Mouse (Mus musculus): ENCODE measurements around the gene Agtrap.
"Not testable (repeated sequence)": the region's sequence is repeated elsewhere in the genome, so short reads cannot be mapped to it uniquely, and the experiment has no call there.

Gene Agtrap

DNA sequence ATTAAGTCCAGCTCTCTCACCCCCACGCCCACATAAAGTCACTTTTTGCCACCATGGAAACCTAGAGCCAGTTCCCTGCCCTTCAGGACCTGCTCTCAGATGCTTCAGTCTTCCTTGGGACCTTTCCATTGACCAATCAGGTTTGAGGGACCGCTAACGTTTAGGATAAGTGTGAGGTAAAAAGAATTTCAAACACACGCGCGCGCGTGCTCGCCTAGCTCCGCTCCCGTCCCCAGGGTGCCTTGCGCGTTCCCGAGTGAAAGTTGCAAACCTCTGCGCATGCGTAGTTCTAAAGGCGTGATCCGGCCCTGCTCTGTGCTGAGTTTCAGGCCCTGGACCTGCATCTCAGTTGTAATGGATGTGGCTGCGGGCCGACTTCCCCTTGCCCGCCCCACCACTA, 12.6 kb downstream of the Agtrap start:
- no peak for DNase-seq (ENCODE audit: low read depth, low spot score)

DNA sequence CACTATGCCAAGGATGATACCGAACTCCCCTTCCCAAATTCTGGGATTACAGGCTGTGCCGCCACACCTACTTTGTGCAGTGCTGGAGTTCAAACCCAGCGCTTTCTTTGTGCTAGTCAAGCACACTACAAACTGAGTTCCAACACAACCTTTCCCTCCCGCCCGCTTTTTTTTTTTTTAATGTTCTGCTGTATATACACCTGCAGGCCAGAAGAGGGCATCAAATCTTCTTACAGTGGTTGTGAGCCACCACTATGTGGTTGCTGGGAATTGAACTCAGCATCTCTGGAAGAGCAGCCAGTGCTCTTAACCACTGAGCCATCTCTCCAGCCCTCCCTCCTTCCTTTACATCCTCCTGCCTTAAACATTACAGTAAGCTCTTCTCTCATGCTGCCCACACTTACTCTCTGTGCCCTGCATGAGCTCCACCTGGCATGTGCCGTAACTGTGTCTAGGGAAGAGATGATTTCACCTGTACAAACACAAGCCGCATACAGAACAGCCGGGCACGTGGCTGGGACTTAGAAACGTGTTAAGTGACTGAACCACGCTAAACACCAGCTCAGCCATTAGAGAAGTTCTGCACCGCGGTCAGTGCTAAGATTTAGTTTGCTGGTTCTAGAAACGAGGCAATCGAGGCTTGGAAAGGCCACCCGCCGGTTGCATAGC, 13.2 kb downstream of the Agtrap start:
- DNase-seq (ENCODE audit: low read depth, low spot score), result no peak

DNA sequence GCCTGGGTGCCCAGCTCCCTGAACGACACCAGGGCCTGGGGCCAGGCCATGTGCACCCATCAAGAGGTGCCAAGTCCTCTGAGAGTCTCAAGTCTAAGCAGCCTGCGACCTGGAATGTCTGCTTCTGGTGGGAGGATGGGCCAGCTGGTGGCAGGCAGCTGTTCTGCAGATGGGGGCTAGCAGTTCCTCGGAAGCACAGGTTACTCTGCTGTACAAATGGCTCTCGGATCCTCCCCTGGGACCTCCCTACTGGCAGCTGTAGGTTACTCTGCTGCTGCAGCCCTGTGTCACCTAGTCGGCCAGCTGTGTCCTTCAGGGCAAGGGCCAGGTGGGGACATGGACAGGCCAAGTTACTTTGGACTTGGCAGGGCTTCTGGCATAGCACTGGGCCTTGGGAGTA, 16.3 kb downstream of the Agtrap start:
- DNase-seq (ENCODE audit: low read depth, low spot score), result no peak

DNA sequence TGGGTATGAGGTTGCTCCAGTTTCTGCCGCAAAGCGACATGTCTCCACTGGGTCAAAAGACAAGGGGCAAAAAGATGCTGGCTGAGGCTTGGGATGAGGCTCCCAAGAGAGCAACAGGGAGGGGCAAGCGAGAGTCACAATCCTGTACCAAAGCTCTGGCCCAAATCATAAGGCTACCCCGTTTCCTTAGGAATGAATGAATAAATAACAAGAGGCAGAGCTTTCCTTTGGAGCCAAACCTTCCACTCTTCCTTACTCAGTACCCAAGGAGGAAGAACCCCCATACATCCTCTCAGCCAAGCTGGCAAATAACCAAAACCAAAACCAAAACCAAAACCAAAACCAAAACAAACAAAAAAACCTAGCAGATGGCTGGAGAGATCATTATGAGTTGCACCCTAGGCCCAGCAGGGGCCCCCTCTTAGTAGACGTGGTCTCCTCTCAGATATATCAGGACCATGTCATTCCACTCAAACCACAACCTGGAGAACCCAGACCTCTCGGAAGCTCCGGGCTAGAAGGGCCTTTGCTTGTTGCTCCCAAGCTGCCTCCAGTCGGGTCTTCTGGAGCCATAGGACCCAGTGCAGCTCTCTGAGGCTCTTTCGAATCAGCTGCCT, 18.1 kb downstream of the Agtrap start:
- no peak for DNase-seq (ENCODE audit: low read depth, low spot score)

DNA sequence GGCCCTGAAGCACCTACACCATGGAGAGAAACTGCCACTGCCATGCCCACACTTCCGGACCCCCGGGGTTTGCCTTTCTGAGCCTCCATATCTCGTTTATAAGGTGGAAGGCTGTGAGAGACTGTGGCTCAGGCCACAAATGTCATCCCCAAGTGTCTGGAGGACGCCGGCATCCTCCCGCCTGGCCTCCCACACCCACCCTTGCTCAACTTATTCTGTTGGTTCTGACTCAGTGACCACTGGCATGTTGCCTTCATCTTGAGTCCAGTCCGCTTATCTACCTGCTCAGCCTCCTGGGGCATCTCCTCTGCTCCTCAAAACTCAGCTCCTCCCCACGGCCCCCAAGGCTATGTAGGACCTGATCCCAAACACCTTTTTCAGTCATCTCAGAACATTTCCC, 20.5 kb downstream of the Agtrap start:
- no peak for DNase-seq (ENCODE audit: low read depth, low spot score)

DNA sequence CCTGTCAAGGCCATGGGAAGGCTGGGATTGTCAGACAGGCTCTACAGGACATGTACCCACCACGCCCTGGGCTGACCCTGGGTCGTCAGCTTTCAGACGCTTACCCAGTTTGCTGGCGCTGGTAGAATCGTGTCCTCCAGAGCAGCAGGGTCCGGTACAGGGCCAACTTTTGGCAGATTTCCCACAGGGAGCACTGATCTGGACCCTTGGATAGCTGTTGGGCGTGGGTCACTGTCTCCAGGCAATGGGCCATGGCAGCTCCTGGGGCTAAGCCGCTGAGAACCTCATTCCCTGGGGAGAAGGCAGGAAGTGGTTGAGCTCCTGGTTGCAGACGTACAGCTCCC, 21.5 kb downstream of the Agtrap start:
- no peak for DNase-seq (ENCODE audit: low read depth, low spot score)

DNA sequence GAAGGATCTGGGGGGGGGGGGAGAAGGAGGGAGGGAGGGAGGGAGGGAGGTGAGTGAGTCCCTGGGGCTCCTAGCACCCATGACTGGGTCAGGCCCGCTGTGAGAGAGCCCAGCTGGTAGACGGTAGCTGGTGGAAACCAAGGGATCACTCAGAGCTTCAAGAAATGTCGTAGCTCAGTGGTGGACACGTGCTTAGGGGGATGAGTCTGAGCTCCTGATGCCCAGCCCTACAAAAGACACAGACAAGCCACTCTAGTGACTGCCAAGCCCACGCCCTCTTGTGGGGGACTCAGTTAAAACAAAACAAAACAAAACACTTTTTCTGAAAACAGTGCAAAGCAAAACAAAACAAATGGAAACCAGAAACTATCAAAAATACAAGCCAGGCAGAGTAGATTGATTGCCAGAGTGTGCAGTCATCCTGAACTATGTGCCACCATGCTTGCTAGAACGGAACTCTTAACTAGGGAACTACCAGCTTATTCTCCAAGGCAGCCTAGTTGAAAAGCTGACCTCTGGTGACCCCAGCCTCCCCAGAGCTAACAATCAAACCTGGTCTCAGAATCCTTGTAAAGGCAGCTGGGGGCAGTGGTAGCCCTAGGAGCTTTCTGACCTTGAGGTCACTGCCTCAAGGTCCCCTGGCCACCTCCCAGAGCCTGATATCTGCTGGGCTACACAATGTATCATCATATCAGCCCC, 22.0 kb downstream of the Agtrap start:
- no peak for DNase-seq (ENCODE audit: low read depth, low spot score)

DNA sequence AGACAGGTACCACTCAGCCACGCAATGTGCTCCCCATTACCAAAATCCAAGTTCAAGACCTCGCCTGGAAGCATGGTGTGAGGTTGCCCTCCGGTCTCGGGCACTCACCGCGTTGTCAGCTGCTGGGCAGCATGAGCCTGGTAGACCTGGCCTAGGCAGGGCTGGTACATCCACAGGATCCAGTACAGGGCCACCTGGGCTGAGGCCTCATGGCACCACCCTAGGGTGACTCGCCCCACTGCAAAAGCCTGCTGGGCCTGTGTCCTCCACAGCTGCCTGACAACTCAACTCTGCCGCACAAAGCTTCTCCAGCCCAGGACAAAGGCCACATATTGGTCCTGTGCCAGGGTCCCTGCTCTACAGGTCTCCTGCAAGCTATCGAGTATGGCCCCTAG, 26.7 kb downstream of the Agtrap start:
- DNase-seq (ENCODE audit: low read depth, low spot score), result no peak

DNA sequence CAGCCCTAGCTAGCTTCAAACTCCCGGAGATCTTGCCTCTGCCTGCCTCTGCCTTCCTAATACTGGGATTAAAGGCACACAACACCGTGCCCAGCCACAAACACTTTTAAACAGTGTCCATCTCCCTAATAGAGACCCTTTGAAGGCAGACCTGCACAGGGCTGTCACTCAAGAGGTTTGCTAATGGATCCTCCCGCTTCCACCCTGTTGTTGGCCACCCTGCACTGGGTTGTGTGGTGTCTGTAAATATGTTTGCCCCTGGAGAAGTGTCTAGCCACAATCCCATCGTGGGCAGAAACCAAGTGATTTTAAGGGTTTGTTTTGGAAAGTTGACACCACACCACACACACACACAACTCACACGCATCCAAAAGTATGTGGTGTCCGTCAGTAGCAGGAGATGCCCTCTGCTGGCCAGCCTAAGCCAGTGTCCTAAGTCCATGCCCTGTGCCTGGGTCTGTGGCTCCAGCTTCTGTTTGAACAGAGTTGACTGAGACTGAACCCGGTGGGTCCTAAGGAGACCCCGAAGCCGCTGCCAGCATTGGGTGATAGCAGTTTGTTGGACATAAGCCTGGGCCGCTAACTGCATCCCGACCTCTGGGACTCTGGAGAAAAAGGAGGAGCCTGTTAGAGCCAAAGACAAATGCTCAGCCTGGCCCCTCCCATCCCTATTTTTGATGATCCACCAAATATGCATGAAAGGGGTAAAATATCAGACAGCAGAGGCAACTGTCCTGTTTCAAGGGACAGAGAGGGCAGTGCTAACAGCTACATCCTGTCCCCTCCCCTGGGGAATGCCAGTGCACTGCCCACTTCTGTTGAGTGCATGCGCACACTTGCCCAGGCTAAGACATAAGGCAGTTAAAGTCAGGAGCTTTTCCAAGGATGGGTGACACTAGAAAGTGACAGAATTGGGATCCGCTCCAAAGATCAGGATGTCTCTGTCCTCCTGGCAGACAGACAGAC, 27.4 kb downstream of the Agtrap start:
- DNase-seq (ENCODE audit: low read depth, low spot score), result no peak

DNA sequence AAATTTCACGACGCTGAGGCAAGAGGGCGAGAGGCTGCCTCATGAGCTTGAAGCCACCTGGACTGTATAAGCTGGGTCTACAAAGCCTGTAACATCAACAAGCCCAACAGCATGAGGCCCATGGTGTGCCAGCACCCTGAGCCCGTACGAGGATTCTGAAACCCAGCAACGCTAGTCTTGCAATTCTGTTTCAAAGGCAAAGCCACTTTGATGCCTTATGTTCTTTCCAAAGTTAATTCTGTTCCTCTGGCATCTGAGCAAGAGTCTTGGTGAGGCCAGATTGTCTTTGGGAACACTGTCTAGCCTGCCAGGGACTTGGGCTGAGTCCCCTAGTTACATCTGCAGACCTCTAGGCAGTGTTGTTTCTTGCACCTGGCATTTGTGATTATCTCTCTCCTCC, 28.8 kb downstream of the Agtrap start:
- no peak for DNase-seq (ENCODE audit: low read depth, low spot score)

DNA sequence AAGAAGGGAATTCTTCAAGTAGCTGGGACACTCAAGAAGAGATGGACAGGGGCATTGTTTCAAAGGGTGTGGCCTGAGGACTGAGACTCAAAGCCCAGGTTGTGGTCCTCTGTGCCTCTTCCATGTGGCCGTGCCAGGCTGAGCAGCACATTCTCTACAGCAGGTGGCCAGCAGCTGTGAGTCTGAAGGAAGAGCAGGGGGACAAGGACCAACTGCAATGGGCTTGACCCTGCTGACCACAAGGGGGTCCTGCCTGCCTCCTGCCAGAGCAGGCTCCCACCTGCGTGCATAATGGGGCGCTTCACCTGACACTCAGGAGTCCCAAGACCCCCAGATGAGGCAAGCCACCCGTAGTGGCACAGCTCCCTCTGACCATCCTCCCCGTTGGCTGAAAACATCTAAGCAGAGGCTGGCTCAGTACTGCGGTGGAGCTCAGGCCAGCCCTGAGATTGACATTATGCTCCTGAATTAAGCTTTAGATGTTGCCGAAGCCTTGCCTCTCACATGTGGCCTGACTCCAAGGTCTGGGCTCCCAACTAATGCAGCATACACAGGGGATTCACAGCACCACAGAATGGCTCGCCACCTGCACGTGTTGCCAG, 29.5 kb downstream of the Agtrap start:
- DNase-seq (ENCODE audit: low read depth, low spot score), result no peak

DNA sequence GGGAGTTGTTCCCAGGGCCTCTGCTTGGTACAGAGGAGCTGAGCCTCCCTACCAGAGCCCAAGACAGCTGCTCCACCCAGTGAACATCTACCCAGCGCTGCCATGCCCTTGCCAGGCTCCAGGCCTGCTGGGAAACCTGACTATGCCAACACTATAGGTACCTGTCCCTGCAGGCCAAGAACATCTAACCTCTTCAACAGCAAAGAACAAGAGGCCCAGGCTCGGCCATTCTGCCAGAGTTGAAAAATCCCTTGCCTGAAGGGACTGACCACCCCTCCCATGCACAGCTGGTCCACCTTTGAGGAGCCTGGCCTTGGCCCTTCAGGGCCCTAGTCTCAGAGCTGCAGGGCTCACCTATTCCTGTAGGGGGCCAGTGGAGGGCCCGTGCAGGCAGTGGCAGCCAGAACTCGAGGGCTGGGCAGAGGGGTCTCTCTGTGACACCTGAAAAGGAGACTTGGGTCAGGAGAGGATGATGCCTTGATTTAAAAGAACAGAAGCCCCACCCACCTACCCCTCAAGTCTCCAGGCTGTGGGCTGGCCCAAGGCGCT, 30.1 kb downstream of the Agtrap start:
- no peak for DNase-seq (ENCODE audit: low read depth, low spot score)

DNA sequence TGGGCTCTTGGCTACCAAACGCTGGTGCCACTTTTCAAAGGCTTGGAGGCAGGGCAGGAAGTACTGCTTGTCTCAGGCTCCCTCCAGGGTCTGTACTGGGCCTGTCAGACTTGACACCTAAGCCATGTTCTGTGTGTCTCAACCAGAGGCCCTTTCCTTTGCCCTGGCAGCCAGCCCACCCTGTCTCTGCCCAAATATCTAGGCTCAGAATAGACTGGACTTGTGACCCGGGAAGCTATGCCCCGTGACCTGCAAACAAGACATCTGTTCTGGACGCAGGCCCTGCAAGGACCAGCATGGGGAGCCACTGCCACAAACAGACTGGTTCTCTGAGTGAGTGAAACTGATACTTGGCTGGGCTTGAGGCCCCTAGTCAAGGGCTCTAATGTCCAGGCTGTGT, 31.0 kb downstream of the Agtrap start:
- DNase-seq (ENCODE audit: low read depth, low spot score), result no peak

DNA sequence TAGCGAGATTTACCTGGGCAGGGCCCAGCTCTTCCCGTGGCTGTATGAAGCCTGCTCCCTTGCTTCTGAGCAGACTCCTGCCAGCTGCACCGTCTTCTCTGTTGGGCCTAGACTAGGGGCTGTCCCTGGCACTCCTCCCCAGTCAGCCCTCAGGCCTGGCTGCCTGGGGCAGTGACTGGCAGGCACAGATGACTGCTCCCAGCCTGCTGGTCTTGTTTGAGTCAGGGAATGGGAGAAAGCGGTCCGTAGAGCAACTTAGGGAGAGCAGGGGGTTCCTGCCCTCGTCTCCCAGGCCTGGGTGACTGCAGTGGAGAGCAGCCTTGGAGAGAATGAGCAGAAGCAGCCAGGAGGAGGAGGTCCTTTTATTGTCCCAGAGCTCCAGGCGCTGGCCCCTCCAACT, 31.6 kb downstream of the Agtrap start:
- DNase-seq (ENCODE audit: low read depth, low spot score), result no peak

DNA sequence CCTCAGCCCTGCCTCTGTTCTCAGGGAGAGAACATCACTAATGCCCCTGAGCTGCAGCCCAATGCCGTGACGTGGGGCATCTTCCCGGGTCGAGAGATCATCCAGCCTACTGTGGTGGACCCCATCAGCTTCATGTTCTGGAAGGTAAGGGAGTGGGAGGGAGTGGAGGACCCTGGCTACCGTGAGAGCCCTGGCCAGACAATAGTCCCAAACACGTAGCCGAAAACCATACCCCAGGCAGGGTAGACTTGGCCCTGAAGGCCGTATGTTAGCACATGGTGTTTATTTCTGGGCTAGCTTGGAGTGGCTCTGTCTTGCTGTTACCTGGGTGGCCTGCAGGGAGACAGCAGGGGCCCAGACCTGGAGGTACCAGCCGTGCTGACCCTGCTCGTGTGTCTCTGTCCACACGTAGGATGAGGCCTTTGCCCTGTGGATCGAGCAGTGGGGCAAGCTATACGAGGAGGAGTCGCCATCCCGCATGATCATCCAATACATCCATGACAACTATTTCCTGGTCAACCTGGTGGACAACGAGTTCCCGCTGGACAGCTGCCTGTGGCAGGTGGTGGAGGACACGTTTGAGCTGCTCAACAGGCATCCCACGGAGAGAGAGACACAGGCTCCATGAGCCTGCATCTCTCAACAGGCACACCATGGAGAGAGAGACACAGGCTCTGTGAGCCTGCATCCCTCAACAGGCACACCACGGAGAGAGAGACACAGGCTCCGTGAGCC, 32.7 kb downstream of the Agtrap start:
- no peak for DNase-seq (ENCODE audit: low read depth, low spot score)

DNA sequence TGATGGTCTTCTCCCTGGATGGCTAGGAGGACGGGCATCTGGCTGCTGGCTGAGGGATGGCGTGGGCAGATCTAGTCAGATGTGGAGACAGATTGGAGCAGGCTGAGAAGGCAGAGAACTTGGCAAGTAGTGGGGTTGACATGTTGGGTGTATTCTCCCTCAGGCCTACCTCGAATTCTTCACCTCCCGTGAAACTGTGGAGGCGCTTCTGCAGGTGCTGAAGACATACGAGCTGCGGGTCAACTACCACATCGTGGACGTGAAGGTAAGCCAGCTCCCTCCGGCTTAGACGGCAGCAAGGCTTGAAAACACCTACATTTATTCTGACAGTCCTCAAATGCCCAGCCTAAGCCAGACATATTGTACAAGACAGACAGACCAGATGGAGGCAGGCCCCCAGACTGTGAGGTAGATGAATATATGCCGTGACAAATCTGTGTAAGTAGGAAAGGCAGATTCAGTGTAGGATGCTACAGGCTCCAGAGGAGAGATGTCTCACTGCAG, 34.4 kb downstream of the Agtrap start:
- DNase-seq (ENCODE audit: low read depth, low spot score), result no peak

DNA sequence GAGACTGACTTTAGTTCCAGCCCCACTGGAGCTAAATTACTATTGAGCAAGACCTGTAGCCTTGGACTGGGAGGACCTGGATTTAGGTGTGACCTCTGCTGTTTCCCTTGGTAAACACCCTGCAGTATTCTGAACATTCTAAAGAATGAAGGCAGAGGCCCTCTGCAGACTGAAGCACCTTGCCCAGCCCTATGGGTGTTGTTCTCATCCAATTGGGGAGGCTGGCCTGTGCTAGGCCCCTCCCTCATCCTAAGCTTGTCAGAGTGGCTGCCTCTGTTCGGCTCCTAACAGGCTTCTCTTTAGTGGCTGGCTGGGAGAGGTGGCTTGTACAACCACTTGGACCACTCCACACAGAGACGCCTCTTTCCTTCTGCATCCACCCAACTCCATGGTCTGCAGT, 34.9 kb downstream of the Agtrap start:
- DNase-seq (ENCODE audit: low read depth, low spot score), result no peak

DNA sequence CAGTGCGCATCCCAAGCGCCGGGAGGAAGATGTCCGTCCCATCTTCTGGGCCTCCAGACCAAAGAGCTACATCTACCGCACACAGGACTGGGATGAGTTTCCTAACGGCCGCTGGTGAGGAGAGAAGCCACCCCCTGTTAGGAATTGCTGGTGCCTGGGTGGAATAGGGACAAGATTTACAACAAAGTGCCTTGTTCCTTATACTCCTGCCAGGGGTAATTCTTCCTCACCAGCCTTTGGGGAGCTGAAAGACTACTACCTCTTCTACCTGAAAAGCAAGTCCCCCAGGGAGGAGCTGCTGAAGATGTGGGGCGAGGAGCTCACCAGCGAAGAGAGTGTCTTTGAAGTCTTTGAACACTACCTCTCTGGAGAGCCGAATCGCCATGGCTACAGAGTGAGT, 35.9 kb downstream of the Agtrap start:
- no peak for DNase-seq (ENCODE audit: low read depth, low spot score)

DNA sequence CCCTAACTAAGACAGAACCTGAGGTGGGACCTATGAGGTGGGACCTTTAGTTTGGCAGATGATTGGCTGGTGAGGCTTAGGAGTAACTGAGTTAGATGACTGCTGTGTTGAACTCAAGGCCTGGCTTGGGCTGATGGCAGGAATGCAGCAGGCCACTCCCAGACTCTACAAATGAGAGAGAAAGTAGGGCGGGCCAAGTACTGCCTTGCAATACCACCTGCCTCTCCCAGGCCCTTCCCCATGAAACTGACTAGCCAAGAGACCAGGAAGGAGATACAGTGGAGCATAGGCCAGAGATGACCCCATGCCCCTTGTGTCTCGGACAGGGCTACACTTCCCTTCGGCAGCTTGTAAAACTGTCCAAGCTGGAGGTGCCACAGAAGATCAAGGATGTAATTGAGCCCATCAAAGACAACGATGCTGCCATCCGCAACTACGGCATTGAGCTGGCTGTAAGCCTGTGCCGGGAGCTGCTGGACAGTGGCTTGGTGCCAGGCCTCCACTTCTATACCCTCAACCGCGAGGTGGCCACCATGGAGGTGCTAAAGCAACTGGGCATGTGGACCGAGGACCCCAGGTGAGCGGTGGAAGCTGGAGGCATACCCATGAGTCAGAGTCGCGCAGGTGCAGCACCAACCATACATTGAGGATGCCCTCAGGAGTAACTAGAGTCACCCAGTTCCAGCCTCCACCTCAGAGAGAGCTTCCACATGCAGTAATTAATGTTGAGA, 36.6 kb downstream of the Agtrap start:
- DNase-seq (ENCODE audit: low read depth, low spot score), result no peak

DNA sequence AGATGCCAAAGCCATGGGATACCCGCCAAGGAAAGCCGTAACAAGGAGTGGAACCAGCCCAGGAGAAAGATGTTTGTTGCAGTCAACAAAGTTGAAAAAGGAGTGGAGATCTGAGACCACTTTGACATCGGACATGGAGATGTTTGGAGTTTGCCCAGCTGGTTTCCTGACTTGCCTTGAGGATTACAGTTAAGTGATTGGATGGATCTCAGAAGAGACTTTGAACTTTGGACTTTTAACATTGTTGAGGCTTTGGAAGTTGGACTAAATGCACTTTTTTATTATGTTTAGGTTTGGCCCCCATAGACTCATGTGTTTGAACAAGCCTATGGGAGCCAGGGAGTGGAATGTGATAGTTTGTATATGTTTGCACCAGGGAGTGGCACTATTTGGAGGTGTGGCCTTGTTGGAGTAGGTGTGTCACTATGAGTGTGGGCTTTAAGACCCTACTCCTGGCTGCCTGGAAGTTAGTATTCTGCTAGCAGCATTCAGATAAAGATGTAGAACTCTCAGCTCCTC, 37.4 kb downstream of the Agtrap start:
- DNase-seq (ENCODE audit: low read depth, low spot score), result not testable (repeated sequence)

All from WW6 (cell line).